Mouse (Mus musculus) G1E (cell line): ENCODE data around the gene Rras2.

ENCODE experiments used
- CTCF ChIP-seq: IDR thresholded peaks from 2 replicates; pipeline ENCODE4 v1.5.1; 2012; ENCODE audit warnings: low read depth, low read length, inconsistent platforms, mixed read lengths
- GATA1 ChIP-seq: IDR thresholded peaks from 2 replicates; pipeline ENCODE4 v1.6.1; 2012; ENCODE audit warnings: borderline replicate concordance, low read length, inconsistent platforms, mixed read lengths
- TAL1 ChIP-seq: conservative IDR thresholded peaks from 2 replicates; pipeline ENCODE4 v1.6.1; 2012; ENCODE audit warnings: low read depth, low read length, inconsistent platforms, mixed read lengths

GRCm38 (mm10) chr7:114090231-114090630 lies 27.4 kb downstream of the Rras2 start:
- no peak for TF ChIP-seq CTCF
- no peak for TF ChIP-seq GATA1
- TF ChIP-seq TAL1: no peak
